Mouse (Mus musculus) C2C12 (cell line): ENCODE measurements at regions not wholly inside any gene's neighbourhood (a gene's known extent, or its start where the extent isn't known, plus 50 kb on each side); places are given as distances from the start of the nearest gene placed in this dataset.

ENCODE experiments used
- H3K27me3 ChIP-seq: one replicate; pipeline ENCODE4 v1.6.1; 2011; ENCODE audit not compliant: control insufficient read depth, insufficient read depth, insufficient read length
- H3K36me3 ChIP-seq: one replicate; pipeline ENCODE4 v1.6.1; 2011; ENCODE audit not compliant: control insufficient read depth, insufficient read depth
- H3K4me3 ChIP-seq: one replicate; pipeline ENCODE4 v1.5.1; 2011; ENCODE audit warnings: mild to moderate bottlenecking, control low read depth; ENCODE audit not compliant: poor library complexity, insufficient read depth, severe bottlenecking
- H3K79me2 ChIP-seq: one replicate; pipeline ENCODE4 v1.6.1; 2011; ENCODE audit not compliant: control insufficient read depth, insufficient read depth
- H3K79me3 ChIP-seq: one replicate; pipeline ENCODE4 v1.6.1; 2011; ENCODE audit warnings: low read depth, control low read depth
- H3ac ChIP-seq: one replicate; pipeline ENCODE3; 2011; ENCODE audit warnings: low read depth; ENCODE audit not compliant: control insufficient read depth, insufficient read length
- CEBPB ChIP-seq: IDR thresholded peaks from one replicate; pipeline ENCODE4 v1.6.1; 2011; ENCODE audit warnings: low read depth, mild to moderate bottlenecking, control low read depth, moderate library complexity
- CTCF ChIP-seq: IDR thresholded peaks from one replicate; pipeline ENCODE4 v1.5.1; 2011; ENCODE audit not compliant: control insufficient read depth, insufficient read depth, insufficient read length
- FOSL1 ChIP-seq: IDR thresholded peaks from one replicate; pipeline ENCODE4 v1.8.0; 2011; ENCODE audit warnings: mild to moderate bottlenecking, low read length; ENCODE audit not compliant: poor library complexity, insufficient read depth, severe bottlenecking
- MAX ChIP-seq: IDR thresholded peaks from one replicate; pipeline ENCODE4 v1.6.1; 2011; ENCODE audit warnings: mild to moderate bottlenecking, control low read depth
- MYOD1 ChIP-seq: IDR thresholded peaks from one replicate; pipeline ENCODE4 v1.6.1; 2011; ENCODE audit warnings: low read depth; ENCODE audit not compliant: control insufficient read depth, insufficient read length
- MYOG ChIP-seq: IDR thresholded peaks from one replicate; pipeline ENCODE4 v1.6.1; 2011; ENCODE audit not compliant: control insufficient read depth, insufficient read length; ENCODE audit errors: extremely low read depth
- USF1 ChIP-seq: IDR thresholded peaks from one replicate; pipeline ENCODE4 v1.6.1; 2011; ENCODE audit warnings: low read depth, mild to moderate bottlenecking, control low read depth, moderate library complexity

DNA sequence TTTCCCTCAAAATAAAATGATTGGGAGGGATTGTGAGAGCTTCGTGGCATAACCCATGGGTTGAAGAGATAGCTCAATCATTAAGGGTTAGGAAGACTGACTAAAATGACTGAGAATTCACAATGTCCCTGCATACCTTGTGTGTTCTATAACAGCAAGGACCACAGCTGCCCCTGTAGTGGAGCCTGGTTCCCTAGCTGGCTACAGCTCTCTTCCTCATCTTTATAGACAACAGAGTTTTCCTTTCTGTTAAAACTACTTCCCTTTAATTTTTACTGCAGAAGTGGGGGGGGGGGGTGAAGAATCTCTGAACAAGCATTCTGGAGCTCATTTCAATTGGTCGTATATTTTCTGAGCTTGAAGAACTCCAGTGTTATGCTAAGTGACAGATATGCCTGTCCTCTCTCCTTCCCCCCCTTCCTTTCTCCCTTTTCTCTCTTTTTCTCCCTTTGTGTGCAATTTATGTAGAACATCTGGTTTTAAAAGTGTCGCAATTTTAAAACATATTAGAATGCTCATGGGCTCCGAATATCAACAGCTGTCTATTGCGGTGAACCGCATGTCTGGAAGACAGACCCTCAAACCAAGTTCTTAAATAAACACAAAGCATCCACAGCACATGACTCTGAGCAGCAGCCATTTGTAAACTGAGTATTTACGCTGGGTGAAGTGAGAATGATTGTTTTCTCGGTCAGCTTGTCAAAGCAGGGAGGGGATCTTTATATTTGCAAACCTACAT is 222.0 kb upstream of the Maf start:
- Histone ChIP-seq H3K36me3 (no peaks in the 10 kb centered on the region), H3ac (no peak overlapping the region)

DNA sequence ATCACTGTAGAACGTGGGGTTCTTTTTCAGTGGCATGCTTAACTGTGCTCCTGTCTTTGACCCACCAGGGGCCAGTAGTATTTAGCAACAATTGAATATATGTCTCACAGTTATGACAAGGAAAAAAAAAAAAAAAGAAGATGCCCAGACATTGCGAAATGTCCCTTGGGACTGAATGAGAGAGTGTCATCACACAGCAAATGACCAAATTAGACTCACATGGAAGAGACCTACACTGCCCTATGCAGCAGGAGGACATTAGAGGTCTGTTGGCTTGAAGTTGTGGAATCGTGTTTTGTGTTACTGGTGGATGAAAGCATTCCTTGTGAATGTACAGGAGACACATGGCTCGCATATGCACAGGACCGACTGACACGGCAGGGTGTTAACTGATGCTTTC is 214.3 kb upstream of the Maf start:
- Histone ChIP-seq H3K79me3 (no peaks in the 10 kb centered on the region), H3K27me3 (no peaks in the 10 kb centered on the region), H3ac (no peak overlapping the region), H3K36me3 (no peaks in the 10 kb centered on the region), H3K4me3 (no peak overlapping the region), H3K79me2 (no peaks in the 10 kb centered on the region)
- TF ChIP-seq CEBPB: peak; percentile 47
- TF ChIP-seq MAX: no peak

More for the DNA sequence above, 222.0 kb upstream of the Maf start:
- no peaks in the 10 kb centered on the region for H3K79me2 ChIP-seq
- no peak overlapping the region for H3K4me3 ChIP-seq
- H3K79me3 ChIP-seq: no peaks in the 10 kb centered on the region
- no peaks in the 10 kb centered on the region for H3K27me3 ChIP-seq
- no peak for TF ChIP-seq CEBPB
- no peak for TF ChIP-seq MYOG
- no peak for TF ChIP-seq MAX
- no peak for TF ChIP-seq MYOD1
- no peak for TF ChIP-seq USF1
- no peak for TF ChIP-seq FOSL1
- TF ChIP-seq CTCF: no peak

DNA sequence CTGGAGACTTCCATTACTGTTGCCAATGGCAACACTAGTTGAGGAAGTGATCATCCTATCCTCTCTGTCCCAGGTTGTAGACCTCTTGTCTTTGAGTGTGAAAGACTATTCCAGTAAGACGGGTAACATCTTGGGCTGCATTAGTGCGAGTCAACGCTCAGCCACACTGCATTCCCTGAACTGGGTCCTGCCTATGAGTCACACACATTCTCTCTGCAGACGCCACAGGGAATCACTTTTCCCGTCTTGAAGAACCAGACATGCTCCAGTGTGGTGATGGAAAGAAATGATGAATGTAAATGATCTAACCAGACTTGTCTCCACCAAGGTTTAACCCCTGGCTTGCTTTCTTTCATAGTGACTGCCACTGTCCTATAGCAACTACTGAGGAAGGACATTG is 199.1 kb upstream of the Maf start:
- Histone ChIP-seq H3ac (no peak overlapping the region), H3K36me3 (no peaks in the 10 kb centered on the region), H3K79me3 (no peaks in the 10 kb centered on the region), H3K79me2 (no peaks in the 10 kb centered on the region), H3K4me3 (no peak overlapping the region), H3K27me3 (no peaks in the 10 kb centered on the region)
- TF ChIP-seq CEBPB (no peak), MAX (no peak), FOSL1 (no peak), CTCF (no peak), USF1 (no peak), MYOG (no peak), MYOD1 (no peak)

DNA sequence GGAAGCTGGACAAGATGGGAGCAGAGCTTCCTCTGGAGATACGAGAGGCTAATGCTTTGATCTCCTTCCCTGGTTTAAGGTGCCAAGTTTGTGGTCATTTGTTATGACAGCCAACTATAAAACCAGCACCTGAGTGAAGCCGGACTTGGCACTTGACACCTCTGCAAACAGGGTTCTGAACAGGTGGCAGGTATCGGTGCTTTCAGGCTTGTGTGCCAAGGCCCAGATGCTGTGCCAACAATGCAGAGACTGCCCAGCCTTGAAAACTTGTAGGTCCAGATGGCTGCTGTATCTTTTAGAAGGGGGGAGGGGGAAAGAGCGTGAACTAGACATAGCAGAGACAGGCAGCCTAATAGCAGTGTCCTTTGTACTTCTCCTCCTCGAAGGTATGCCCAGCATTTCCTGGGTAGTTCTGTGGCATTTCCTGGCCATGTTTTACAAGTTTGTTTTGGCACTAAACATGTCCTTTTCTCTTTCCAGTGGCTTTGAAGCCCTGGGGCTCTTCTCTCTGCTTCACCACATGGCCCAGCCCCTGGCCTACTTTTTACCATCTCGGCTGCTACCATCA is 196.3 kb upstream of the Maf start:
- Histone ChIP-seq H3K79me2 (no peaks in the 10 kb centered on the region), H3K27me3 (no peaks in the 10 kb centered on the region), H3K79me3 (no peaks in the 10 kb centered on the region), H3K4me3 (no peak overlapping the region), H3ac (no peak overlapping the region), H3K36me3 (no peaks in the 10 kb centered on the region)
- TF ChIP-seq CEBPB: no peak
- no peak for TF ChIP-seq MYOG
- TF ChIP-seq MYOD1: no peak
- no peak for TF ChIP-seq CTCF
- TF ChIP-seq FOSL1: no peak
- TF ChIP-seq MAX: no peak

DNA sequence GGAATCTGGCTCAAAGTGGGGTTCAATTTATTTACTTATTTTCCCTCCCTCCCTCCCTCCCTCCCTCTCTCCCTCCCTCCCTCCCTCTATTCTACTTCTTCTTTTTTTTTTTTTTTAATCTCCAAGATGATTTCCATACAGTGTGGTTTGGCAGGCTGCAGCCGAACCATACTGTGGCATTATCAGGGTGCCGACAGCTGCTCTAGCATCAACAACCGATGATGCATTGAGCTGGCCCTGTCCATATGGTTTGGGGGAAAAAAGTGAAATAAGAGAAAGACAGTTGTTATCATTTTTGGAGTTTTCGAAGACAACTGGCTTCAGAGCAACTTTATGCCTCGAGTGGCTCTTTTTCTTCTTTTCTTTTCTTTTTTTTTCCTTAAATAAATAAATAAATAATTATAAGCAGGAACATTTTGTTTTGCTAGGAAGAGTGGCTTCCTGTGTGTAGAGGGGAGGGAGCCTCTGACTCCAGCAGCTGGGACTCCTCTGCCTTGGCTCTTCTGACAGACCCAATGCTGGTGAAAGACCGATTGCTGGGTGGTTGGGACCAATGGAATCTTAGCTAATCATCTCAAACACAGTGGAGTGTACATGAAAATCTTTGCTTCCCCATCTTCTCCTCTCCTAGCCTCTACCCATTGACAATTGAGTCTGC is 190.1 kb upstream of the Maf start:
- Histone ChIP-seq H3K36me3 (no peaks in the 10 kb centered on the region), H3K79me3 (no peaks in the 10 kb centered on the region), H3K79me2 (no peaks in the 10 kb centered on the region), H3ac (no peak overlapping the region), H3K27me3 (no peaks in the 10 kb centered on the region), H3K4me3 (no peak overlapping the region)
- no peak for TF ChIP-seq USF1
- TF ChIP-seq MAX: no peak
- peak; percentile 83 for TF ChIP-seq MYOD1
- no peak for TF ChIP-seq CEBPB

DNA sequence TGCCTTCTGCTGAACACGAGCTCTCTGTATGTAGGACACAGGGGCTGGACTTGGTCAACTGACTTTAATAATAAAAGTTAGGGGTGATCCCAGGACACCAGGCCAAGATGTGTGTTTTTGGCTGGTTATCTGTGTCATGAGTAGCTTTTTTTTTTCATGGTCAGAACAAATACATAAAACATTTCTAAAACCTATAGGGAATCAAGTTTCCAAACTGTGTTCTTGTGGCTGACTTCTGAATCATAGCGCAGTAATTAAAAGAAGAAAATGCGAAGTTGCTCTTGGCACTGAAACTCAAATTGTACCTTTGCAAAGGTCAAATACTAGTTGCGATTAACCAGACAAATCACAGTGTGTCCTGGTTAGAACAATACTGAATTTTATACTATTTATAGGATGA is 189.5 kb upstream of the Maf start:
- Histone ChIP-seq H3K36me3 (no peaks in the 10 kb centered on the region), H3K27me3 (no peaks in the 10 kb centered on the region), H3ac (no peak overlapping the region), H3K79me2 (no peaks in the 10 kb centered on the region), H3K4me3 (no peak overlapping the region), H3K79me3 (no peaks in the 10 kb centered on the region)
- TF ChIP-seq CEBPB (no peak), MAX (no peak), FOSL1 (no peak), CTCF (no peak), MYOG (no peak), USF1 (no peak), MYOD1 (no peak)
